Mouse (Mus musculus) embryonic facial prominence, embryonic 10.5 days (tissue): Measurements from ENCODE around the gene Ceacam16. TPM values are rescaled to one million over a fixed set of nuclear protein-coding genes. Genes with fewer than 3 reads are reported as not detected.

ENCODE experiments used
- DNase-seq: peaks from one replicate; pipeline ENCODE4 v3.0.0-alpha.2; 2017; ENCODE audit warnings: low spot score
- H3K27ac ChIP-seq: fragments of 300-500 bp; sonication (generic); replicated peaks from 2 replicates; pipeline ENCODE4 v1.5.1; 2016; ENCODE audit warnings: mild to moderate bottlenecking
- H3K27me3 ChIP-seq: fragments of 300-500 bp; sonication (generic); replicated peaks from 2 replicates; pipeline ENCODE4 v1.6.1; 2016; ENCODE audit warnings: low read depth, mild to moderate bottlenecking; ENCODE audit not compliant: poor library complexity, severe bottlenecking
- H3K36me3 ChIP-seq: fragments of 300-500 bp; sonication (generic); replicated peaks from 2 replicates; pipeline ENCODE4 v1.6.1; 2016; ENCODE audit warnings: mild to moderate bottlenecking, moderate library complexity
- H3K4me1 ChIP-seq: fragments of 300-500 bp; sonication (generic); 2 replicates; pipeline ENCODE4 v1.6.1; 2016
- H3K4me3 ChIP-seq: fragments of 300-500 bp; sonication (generic); 2 replicates; pipeline ENCODE4 v1.5.1; 2016; ENCODE audit warnings: mild to moderate bottlenecking, moderate library complexity
- H3K9me3 ChIP-seq: fragments of 300-500 bp; sonication (generic); 2 replicates; pipeline ENCODE4 v1.6.1; 2016; ENCODE audit warnings: mild to moderate bottlenecking
- WGBS: fragments of 180-500 bp; shearing (Covaris S2); methylation state at CpG from one replicate; pipeline ENCODE4 v1.1.7; 2016; 5-methylcytosine and 5-hydroxymethylcytosine counted together
- polyA plus RNA-seq: library from polyadenylated mRNA; unstranded; fragments of >200 nt; fragmentation: Nextera tagmentation; extraction: Ambion mirVana; gene quantifications from 2 replicates; pipeline ENCODE4 v1.2.1, GENCODE M21; 2016

The Ceacam16 gene
- polyA plus RNA-seq, result not detected in 2 replicates

- H3K27ac ChIP-seq, result no peak within 1 kb of the TSS
- WGBS, result 86% methylated on average over 9 of the region's 9 CpGs
- DNase-seq, result no peak
- no peaks in the 10 kb centered on the region for H3K4me1 ChIP-seq
- peaks cover 10% of the 10 kb centered on the region; the same call in 1 of the 2 replicates for H3K27me3 ChIP-seq
- H3K9me3 ChIP-seq, result 0 out of 2 replicates have a peak, but pooled peaks cover 5% of the 10 kb centered on the region
- no peak within 1 kb of the TSS for H3K4me3 ChIP-seq
- H3K36me3 ChIP-seq, result no peaks in the 10 kb centered on the region
These were observed at the start of gene Ceacam16 for GRCm38 (mm10) chr7:19861199-19861598. Gene Ceacam16 (minus strand): TSS chr7:19861299.

DNA sequence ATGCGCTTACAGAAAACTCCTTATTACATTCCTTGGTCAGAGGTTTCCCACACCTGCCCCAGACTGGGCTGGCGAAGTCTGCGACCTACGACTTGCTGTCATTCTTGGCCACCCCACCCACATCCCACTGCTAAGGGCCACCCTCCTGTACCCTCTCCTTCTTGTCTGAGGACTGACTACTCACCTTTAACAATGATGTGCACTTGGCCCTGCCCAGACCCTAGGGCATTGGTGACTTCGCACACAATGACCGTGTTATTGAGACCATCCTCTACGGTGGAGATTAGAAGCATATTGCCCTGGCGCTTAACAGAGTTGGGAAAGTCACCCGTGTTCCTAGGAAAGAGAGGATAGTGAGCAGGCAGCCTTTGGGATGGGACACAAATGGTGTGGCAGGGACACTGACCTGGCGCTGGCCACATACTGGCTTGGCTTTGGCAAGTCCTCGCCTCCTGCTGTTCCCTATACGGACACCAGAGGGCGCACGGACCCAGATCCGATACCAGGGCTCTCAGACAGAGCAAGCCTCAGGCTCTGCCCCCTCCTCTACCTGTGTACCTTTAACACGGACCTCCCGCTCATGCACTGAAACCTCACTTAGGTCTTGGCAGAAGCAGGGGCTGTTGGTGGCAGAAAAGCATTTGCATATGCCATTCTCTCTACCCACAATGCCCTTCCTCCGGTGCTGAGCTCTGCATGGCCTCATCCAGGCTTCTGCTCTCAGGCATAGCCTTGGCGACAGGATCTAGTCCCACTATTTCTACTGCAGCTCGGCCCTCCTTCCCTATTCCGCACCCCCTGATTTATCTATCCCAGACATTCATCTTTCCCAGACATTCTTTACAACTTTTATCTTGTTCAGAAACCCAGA is 49.6 kb upstream of the Ceacam16 start:
- DNase-seq, result peak; percentile 83
- no peak overlapping the region for H3K27ac ChIP-seq
- 51% methylated on average over 21 of the region's 21 CpGs for WGBS
- no peaks in the 10 kb centered on the region for H3K4me1 ChIP-seq
- H3K27me3 ChIP-seq, result no peaks in the 10 kb centered on the region
- no peak overlapping the region for H3K4me3 ChIP-seq
- H3K36me3 ChIP-seq, result peaks cover 66% of the 10 kb centered on the region
- H3K9me3 ChIP-seq, result peaks cover 19% of the 10 kb centered on the region; the same call in 1 of the 2 replicates

- peaks cover 22% of the 10 kb centered on the region for H3K9me3 ChIP-seq
- H3K4me3 ChIP-seq, result no peak overlapping the region
- peak; percentile 56 for DNase-seq
- 52% methylated on average over 8 of the region's 8 CpGs for WGBS
- no peaks in the 10 kb centered on the region for H3K4me1 ChIP-seq
- H3K27ac ChIP-seq, result no peak overlapping the region
- no peaks in the 10 kb centered on the region for H3K36me3 ChIP-seq
- H3K27me3 ChIP-seq, result no peaks in the 10 kb centered on the region
These were observed 28.8 kb upstream of the Ceacam16 start for GRCm38 (mm10) chr7:19889881-19890280.

DNA sequence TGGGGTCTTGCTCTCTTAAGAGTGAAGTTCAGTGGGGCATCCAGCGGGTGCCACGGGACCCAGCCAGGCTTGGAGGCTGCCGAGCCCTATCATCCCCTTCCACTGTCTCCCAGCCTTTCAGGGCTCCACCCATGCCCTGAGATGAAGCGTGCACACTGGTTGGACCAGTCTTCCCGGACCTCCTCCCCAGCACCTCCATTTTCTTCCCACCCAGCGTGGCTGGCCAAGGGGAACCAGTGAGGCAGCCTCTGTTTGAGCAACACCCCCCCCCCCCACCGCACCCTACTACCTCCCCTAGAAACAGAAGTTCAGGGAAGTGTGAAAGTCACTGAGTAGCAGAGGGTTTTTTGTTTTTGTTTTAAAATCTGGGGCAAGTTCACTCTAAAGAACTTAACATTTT is 26.8 kb upstream of the Ceacam16 start, which contains the start of gene Ceacam19:
Gene Ceacam19 (minus strand): TSS at position 117 of the 400 bp plus-strand sequence.
- no peak within 1 kb of the TSS for H3K4me3 ChIP-seq
- H3K9me3 ChIP-seq, result peaks cover 30% of the 10 kb centered on the region
- no peaks in the 10 kb centered on the region for H3K27me3 ChIP-seq
- no peak within 1 kb of the TSS for H3K27ac ChIP-seq
- no peaks in the 10 kb centered on the region for H3K36me3 ChIP-seq
- 77% methylated on average over 7 of the region's 7 CpGs for WGBS
- DNase-seq, result no peak
- no peaks in the 10 kb centered on the region for H3K4me1 ChIP-seq

- no peaks in the 10 kb centered on the region for H3K36me3 ChIP-seq
- no peak overlapping the region for H3K27ac ChIP-seq
- no peak for DNase-seq
- H3K27me3 ChIP-seq, result no peaks in the 10 kb centered on the region
- no peaks in the 10 kb centered on the region for H3K4me1 ChIP-seq
- H3K9me3 ChIP-seq, result peaks cover 11% of the 10 kb centered on the region; the same call in 1 of the 2 replicates
- no peak overlapping the region for H3K4me3 ChIP-seq
- 80% methylated on average over 8 of the region's 8 CpGs for WGBS
These were observed 19.7 kb upstream of the Ceacam16 start for GRCm38 (mm10) chr7:19880754-19881153.

- Histone ChIP-seq H3K36me3 (no peaks in the 10 kb centered on the region), H3K4me3 (no peak overlapping the region), H3K27me3 (no peaks in the 10 kb centered on the region), H3K27ac (no peak overlapping the region), H3K9me3 (peaks cover 3% of the 10 kb centered on the region; the same call in 1 of the 2 replicates), H3K4me1 (no peaks in the 10 kb centered on the region)
- no peak for DNase-seq
- 59% methylated on average over 14 of the region's 14 CpGs for WGBS
These were observed 15.8 kb upstream of the Ceacam16 start for GRCm38 (mm10) chr7:19876781-19877425.

DNA sequence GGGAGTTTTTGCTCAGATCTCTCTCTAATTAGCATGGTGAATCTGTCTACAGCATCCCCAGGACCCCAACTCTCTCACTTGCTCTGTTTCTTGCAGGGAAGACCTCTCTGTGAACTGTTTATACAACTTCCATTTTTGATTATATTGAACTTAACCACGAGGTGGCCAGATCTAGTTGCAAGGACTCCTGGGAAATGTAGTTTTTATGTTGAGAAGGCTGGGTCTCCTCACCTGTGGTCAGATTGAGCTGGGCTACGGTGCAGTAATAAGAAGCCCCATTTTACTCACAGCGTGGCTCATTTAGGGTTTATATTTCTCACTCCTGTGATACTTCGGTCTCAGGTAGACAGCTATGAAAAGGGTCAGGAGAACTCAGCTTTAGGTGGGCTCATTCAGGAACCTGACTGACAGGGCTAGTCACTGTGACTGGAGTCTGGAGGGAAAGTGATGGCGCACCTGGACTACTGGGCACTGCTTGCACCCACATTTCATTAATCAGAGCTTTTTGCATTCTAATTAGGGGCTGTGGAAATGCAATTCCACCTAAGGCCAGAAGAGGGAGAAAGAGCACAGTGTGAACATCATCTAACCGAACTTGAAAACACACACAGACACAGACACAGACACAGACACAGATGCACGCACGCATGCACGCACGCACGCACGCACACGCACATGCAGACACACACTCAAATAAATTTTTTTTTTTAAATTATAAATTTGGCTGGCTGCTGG is 15.0 kb upstream of the Ceacam16 start:
- H3K4me3 ChIP-seq, result no peak overlapping the region
- DNase-seq, result peak; percentile 25
- no peaks in the 10 kb centered on the region for H3K36me3 ChIP-seq
- H3K9me3 ChIP-seq, result peaks cover 3% of the 10 kb centered on the region; the same call in 1 of the 2 replicates
- no peaks in the 10 kb centered on the region for H3K27me3 ChIP-seq
- H3K4me1 ChIP-seq, result no peaks in the 10 kb centered on the region
- no peak overlapping the region for H3K27ac ChIP-seq
- 52% methylated on average over 13 of the region's 13 CpGs for WGBS

DNA sequence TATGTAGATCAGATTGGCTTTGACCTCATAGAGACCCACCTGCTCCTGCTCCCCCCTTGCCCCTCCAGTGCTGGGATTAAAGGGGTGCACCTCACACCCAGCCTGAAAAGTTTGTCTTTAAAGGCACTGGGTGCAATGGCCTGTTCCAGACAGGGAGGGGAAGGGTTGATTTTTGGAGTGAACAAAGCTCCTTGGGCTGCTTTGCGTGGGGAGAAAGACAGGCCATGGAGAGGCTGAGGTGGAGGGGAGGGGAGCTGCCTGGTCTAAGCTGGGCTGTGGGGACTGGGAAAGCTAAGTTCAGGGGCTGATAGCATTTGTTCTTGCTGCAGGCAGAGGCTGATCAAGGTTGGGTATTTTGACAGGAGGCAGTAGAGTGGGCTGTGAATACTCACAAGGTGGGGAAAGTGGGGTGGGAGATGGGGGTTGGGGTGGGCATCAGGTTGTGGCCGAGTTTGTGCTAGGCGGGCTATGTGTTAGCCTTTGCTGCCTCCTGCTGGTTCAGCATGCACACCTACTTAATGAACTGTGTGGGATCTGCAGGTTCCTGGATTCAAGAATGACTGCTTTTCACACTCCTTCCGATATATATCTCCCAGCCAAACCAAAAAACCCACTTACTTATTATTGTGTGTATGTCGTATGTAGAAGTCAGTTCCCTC is 11.0 kb upstream of the Ceacam16 start:
- H3K36me3 ChIP-seq, result no peaks in the 10 kb centered on the region
- WGBS, result 41% methylated on average over 5 of the region's 5 CpGs
- no peak overlapping the region for H3K4me3 ChIP-seq
- no peak overlapping the region for H3K27ac ChIP-seq
- peaks cover 3% of the 10 kb centered on the region; the same call in 1 of the 2 replicates for H3K9me3 ChIP-seq
- no peaks in the 10 kb centered on the region for H3K4me1 ChIP-seq
- DNase-seq, result peak; percentile 49
- H3K27me3 ChIP-seq, result no peaks in the 10 kb centered on the region

DNA sequence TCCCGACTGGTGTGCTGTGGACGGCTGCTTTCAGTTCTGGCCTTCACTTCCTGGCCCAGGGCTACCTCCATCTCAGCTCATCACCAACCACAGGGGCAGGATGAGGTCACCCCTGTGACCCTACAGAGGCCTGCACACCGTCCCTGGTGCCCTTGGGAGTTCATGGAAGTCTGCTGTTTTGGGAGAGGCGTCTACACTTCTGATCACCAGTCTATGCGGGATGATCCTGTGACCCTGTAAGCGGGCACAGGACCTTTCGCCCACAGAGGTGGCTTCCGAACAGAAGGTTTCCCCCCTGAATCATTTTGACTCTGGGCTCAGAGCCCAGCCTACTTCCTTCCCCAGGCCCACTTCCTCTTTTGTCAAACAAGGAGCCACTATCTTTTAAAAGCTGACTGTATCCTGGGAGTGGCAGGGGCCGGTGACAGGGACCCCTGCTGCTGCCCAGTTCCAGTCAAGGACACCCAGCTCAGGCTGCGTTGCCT is 10.1 kb upstream of the Ceacam16 start:
- no peaks in the 10 kb centered on the region for H3K27me3 ChIP-seq
- H3K36me3 ChIP-seq, result no peaks in the 10 kb centered on the region
- H3K4me3 ChIP-seq, result no peak overlapping the region
- DNase-seq, result no peak
- H3K9me3 ChIP-seq, result peaks cover 3% of the 10 kb centered on the region; the same call in 1 of the 2 replicates
- WGBS, result 53% methylated on average over 10 of the region's 10 CpGs
- H3K4me1 ChIP-seq, result no peaks in the 10 kb centered on the region
- H3K27ac ChIP-seq, result no peak overlapping the region

DNA sequence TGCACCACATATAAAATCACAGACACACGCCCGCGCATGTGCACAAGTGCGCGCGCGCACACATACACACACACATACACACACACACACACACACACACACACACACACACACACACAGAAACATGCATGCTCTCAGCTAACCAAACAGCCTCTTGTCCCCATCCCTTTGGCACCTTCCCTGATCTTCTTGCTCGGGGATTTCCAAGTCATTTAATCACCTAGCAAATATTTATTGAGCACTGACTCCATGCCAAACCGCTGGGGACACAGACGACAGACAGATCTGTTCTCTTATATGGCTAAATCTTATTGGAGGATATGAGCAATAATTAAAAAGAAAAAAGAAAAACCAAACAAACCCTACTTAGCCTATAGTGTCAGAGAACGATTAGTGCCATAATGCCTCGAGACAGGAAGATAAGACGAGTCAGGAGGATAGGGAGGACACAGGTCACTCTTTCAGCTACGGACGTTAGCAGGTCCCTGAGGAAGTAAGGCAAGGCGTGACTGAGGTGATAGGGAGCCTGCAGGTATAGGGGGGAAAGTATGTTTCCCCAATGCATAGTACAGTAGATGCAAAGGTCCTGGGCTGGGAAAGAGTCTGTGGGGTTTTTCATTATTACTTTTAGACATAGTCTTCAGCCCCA is 6.8 kb upstream of the Ceacam16 start:
- H3K4me1 ChIP-seq, result no peaks in the 10 kb centered on the region
- H3K27me3 ChIP-seq, result no peaks in the 10 kb centered on the region
- H3K4me3 ChIP-seq, result no peak overlapping the region
- H3K36me3 ChIP-seq, result no peaks in the 10 kb centered on the region
- H3K9me3 ChIP-seq, result no peaks in the 10 kb centered on the region
- H3K27ac ChIP-seq, result no peak overlapping the region
- DNase-seq, result no peak
- WGBS, result 90% methylated on average over 16 of the region's 16 CpGs

GRCm38 (mm10) chr7:19866490-19866889 is 5.4 kb upstream of the Ceacam16 start:
- no peak for DNase-seq
- Histone ChIP-seq H3K36me3 (no peaks in the 10 kb centered on the region), H3K27me3 (no peaks in the 10 kb centered on the region), H3K27ac (no peak overlapping the region), H3K9me3 (no peaks in the 10 kb centered on the region), H3K4me3 (no peak overlapping the region), H3K4me1 (no peaks in the 10 kb centered on the region)
- 88% methylated on average over 6 of the region's 6 CpGs for WGBS
